Mouse (Mus musculus): ENCODE data around the gene Kif24.
A peak's percentile ranks its signal among the peaks of the same experiment; 100 is the strongest.

Gene Kif24

DNA sequence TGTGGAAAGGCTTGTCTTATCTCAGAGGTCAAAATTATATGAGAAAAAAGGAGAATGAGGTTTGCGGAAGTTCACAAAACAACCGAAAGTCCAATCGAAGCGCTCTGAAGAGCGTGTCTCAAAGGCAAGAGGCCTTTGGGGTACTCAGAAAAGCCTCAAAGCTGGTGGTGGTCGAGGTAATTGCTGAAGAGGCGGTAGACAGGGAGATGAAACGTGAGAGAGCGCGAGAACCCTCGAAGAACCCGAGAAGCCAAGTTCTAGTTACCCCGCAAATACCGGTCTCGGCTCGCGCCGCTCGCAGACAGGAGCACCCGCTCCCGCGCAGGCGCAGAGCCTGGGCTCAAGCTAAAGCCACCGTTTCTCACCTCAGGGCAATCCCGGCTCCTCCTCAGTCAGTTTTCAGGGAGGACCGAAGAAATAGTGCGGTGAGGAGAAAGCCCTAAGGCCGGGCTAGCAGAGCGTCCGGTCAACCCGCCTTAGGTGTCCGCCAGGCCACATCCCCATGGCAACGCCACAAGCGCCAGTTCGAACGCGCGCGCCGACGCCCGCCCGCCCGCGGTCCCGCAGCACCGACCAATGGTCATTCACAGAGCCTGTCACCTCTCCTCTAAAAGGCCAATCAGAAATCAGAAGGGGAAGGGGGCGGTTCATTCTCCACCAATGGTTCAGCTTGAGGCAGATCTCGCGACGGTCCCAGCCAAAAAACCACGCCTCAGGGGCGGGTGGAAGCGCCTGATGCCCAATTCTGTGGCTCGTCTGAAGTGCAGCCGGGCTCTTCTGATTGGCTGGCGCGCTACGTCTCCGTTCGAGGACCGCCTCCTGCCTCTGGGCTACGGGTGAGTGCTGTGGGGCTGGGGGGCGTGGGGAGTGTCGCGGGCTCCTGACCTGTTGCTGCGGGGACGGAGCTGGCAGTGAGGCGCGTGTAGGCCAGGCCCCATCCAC is at the start of gene Kif24, which contains the start of gene Nudt2:
Gene Kif24 (minus strand): TSS at position 543 of the 942 bp plus-strand sequence.
Gene Nudt2 (plus strand): TSS at position 807 of the 942 bp plus-strand sequence.
- DNase-seq (ENCODE audit: low spot score in 2 of 2), result peak; percentile 96 to 98

- DNase-seq (ENCODE audit: low spot score in 2 of 2), result no peak
Observed at GRCm38 (mm10) chr4:41513714-41514113, 49.0 kb upstream of the Kif24 start.

DNA sequence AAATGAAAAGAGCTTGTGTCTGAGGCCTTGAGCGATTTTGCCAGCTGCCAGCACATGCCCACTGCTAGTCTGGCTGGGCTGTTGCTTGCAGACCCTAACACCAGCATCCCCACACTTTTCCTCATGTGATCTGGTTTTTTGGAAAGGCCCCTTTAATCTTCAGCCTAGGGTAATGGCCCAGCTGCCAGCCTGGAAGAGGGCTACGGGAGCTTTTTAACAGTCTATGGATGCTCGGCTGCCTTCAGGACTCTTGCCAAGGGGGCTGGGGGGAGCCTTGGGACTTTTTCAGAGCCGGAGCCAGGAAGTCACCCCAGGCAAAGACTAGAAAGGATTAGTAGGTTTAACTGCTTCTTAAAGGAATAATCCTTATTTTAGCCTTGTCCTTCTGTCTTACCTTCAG is 48.6 kb upstream of the Kif24 start:
- DNase-seq (ENCODE audit: low spot score in 2 of 2), result no peak

GRCm38 (mm10) chr4:41507998-41508397 is 43.3 kb upstream of the Kif24 start:
- no peak for DNase-seq (ENCODE audit: low spot score in 2 of 2)

- DNase-seq (ENCODE audit: low spot score in 2 of 2), result no peak
Observed at GRCm38 (mm10) chr4:41507326-41507924, 42.7 kb upstream of the Kif24 start.

GRCm38 (mm10) chr4:41506906-41507305 is 42.2 kb upstream of the Kif24 start:
- peak; percentile 79 to 86 for DNase-seq (ENCODE audit: low spot score in 2 of 2)

DNA sequence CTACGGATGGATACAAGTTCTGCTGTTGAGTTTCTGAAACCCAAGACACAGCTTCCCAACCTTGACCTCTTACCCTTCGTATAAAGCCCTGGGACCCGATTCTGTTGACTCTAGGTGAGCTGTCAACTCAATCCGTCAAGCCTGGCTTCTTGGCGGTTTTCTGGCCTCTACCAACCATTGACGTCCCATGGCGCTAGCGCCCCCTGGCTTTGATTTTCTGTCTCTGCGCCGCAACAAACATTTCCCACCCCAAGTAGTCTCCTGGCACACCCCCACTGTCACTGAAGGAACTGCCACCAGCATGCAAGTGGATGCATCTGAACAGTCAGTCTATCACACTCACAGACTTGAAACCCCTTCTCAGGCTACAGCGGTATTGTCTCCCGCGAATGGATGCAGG is 41.5 kb upstream of the Kif24 start:
- DNase-seq (ENCODE audit: low spot score in 2 of 2), result peak; percentile 45 to 76

GRCm38 (mm10) chr4:41505131-41505551 is 40.5 kb upstream of the Kif24 start:
- no peak for DNase-seq (ENCODE audit: low spot score in 2 of 2)

- DNase-seq (ENCODE audit: low spot score in 2 of 2), result no peak
Observed at GRCm38 (mm10) chr4:41504325-41504724, 39.6 kb upstream of the Kif24 start.

DNA sequence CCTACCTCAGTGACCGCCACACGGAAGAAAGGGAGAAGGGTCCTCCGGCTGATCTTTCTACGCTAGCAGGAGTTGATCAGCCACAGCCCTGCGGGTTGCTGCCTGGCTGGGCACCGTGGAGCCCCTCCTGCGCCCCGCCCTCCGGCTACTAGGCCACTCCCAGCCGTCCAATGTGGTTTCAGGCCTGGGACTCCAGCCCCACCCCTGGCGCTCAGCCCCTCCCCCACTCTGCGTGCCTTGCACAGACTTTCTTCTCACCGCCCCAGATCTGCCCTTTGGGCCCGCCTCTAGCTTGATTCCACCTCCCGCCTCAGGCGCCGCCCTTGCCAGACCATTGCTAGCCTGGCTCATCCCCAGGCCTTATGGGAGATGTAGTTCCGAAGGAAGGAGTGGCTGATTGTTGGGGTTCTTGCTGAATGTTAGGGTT is 38.3 kb upstream of the Kif24 start, which contains the start of gene AI464131:
Gene AI464131 (minus strand): TSS at position 91 of the 427 bp plus-strand sequence.
- DNase-seq (ENCODE audit: low spot score in 2 of 2), result peak; percentile 86 to 90

GRCm38 (mm10) chr4:41502171-41502940 is 37.7 kb upstream of the Kif24 start:
- no peak for DNase-seq (ENCODE audit: low spot score in 2 of 2)

DNA sequence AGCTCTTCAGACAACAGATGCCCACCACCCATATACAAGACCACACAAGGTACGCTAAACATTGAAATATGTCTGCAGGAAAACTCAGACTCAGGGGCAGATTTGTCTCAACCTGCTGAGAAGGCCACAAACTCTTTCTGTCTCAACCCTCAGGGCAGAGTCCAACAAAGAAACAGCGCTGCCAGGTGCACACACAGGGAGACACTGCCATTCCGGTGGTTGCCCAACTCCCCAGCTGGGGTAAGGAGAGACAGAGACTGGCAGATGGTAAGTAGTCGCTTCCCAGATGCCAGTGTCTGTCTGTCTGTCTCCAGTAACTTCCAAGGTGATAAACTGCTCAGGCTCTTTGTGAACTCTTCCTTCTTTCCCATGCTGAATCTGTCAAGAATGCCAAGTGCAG is 36.1 kb upstream of the Kif24 start:
- no peak for DNase-seq (ENCODE audit: low spot score in 2 of 2)

DNA sequence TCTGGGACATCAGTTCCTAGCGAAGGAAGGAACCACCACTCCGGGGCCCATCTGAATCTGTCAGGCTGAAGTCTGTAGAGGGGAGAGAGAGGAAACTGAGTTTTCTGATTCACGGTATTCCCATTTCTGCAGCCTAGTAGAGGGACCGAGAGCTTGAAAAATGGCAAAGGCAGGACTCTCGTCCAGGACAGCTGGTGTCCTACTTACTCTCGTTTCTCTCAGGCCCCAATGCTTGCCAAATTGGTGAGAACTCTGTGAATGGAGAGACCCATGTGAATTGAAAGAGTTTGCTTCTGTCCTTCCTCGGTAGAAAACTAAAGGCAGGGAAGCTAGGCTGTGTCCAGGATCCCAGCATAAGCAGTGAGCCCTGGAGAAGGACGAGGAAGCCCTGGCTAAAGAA is 34.9 kb upstream of the Kif24 start:
- no peak for DNase-seq (ENCODE audit: low spot score in 2 of 2)

GRCm38 (mm10) chr4:41498921-41499391 is 34.3 kb upstream of the Kif24 start:
- no peak for DNase-seq (ENCODE audit: low spot score in 2 of 2)

GRCm38 (mm10) chr4:41497995-41498845 is 33.5 kb upstream of the Kif24 start:
- DNase-seq (ENCODE audit: low spot score in 2 of 2), result no peak

DNA sequence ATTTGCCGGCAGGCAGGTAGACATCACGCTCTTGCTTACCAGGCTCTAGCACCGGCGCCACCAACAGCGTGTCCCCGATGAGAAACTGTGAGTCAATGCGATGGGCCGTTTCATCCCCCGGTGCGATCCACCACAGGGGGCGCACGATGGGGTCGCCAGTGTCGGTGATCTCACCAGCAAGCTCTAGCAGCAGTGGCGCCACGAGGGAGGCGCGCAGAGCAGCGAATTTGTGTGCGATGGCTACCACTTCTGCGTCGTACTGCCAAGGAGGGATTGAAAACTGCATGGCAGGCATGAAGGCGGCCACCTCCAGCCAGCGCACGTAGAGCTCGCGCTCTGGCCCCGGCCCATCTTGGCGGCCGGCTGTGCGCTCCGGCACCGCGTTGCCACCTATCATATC is 32.9 kb upstream of the Kif24 start:
- no peak for DNase-seq (ENCODE audit: low spot score in 2 of 2)

- no peak for DNase-seq (ENCODE audit: low spot score in 2 of 2)
Observed at GRCm38 (mm10) chr4:41497046-41497445, 32.4 kb upstream of the Kif24 start.

GRCm38 (mm10) chr4:41495850-41496249 is 31.2 kb upstream of the Kif24 start:
- DNase-seq (ENCODE audit: low spot score in 2 of 2), result no peak

DNA sequence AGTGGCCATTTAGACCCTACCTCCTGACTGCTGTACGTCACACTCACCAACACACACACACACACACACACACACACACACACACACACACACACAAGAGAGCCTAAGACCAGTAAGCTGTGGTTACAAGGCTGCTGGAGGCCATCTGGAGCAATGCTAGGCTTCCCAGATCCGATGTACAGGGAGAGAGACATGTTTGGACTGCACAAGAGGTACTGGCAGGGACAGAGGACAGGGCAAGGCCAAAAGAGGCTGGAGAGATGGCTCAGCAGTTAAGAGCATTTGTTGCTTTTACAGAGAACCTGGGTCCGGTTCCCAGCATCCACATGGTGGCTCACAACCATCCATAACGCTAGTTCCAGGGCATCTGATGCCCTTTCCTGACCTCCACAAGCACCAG is 30.4 kb upstream of the Kif24 start:
- no peak for DNase-seq (ENCODE audit: low spot score in 2 of 2)

- DNase-seq (ENCODE audit: low spot score in 2 of 2), result no peak
Observed at GRCm38 (mm10) chr4:41494378-41494777, 29.7 kb upstream of the Kif24 start.

Data from spleen, postnatal 4 days (tissue).